Mouse (Mus musculus): ENCODE results near the gene Olfr657. TPM values are rescaled to one million over a fixed set of nuclear protein-coding genes. Genes with fewer than 3 reads are reported as not detected.

Olfr657 gene
- total RNA-seq (2014; fragmentation: Nextera tagmentation) (not detected in 2 replicates), total RNA-seq (2017) (0.06 TPM in 1 of 2 replicates, not detected in the other), polyA plus RNA-seq (2012) (not detected in 2 replicates)

- H3K36me3 ChIP-seq (replicated peaks), result no peaks in the 10 kb centered on the region
- TF ChIP-seq GATA1 (IDR thresholded peaks at IDR 0.05; ENCODE audit: borderline replicate concordance, low read length) (no peak), CTCF (IDR thresholded peaks at IDR 0.05; ENCODE audit: low read depth, low read length) (no peak), POLR2AphosphoS5 (IDR thresholded peaks at IDR 0.05; ENCODE audit: insufficient replicate concordance, low read depth, low read length) (no peak), TAL1 (conservative IDR thresholded peaks at IDR 0.05; ENCODE audit: low read depth, low read length) (no peak), GATA2 (IDR thresholded peaks at IDR 0.05; ENCODE audit: borderline replicate concordance, low read depth, low read length) (no peak)
- no peak within 1 kb of the TSS for H3K4me3 ChIP-seq (ENCODE audit: low read depth, low read length)
- no peaks in the 10 kb centered on the region for H3K4me1 ChIP-seq (ENCODE audit: insufficient read depth, low read depth, low read length)
- no peak for DNase-seq (ENCODE audit: low spot score)
- no peaks in the 10 kb centered on the region for H3K27me3 ChIP-seq (ENCODE audit: insufficient read depth, low read length)
- no peaks in the 10 kb centered on the region for H3K9me3 ChIP-seq (replicated peaks)
- ATAC-seq (ENCODE audit: extremely low read depth, insufficient number of reproducible peaks, low FRiP score, poor library complexity, severe bottlenecking), result no peak
These were observed at the start of gene Olfr657 for GRCm38 (mm10) chr7:104624494-104624893. Gene Olfr657 (plus strand): TSS chr7:104624794.

- ATAC-seq (ENCODE audit: extremely low read depth, insufficient number of reproducible peaks, low FRiP score, poor library complexity, severe bottlenecking) (no peak), DNase-seq (ENCODE audit: low spot score) (no peak)
- Histone ChIP-seq H3K9me3 (replicated peaks) (no peaks in the 10 kb centered on the region), H3K36me3 (replicated peaks) (no peaks in the 10 kb centered on the region), H3K4me1 (ENCODE audit: insufficient read depth, low read depth, low read length) (no peaks in the 10 kb centered on the region), H3K4me3 (ENCODE audit: low read depth, low read length) (no peak within 1 kb of the TSS), H3K27me3 (ENCODE audit: insufficient read depth, low read length) (no peaks in the 10 kb centered on the region)
- TF ChIP-seq GATA2 (IDR thresholded peaks at IDR 0.05; ENCODE audit: borderline replicate concordance, low read depth, low read length) (no peak), CTCF (IDR thresholded peaks at IDR 0.05; ENCODE audit: low read depth, low read length) (no peak), GATA1 (IDR thresholded peaks at IDR 0.05; ENCODE audit: borderline replicate concordance, low read length) (no peak), TAL1 (conservative IDR thresholded peaks at IDR 0.05; ENCODE audit: low read depth, low read length) (no peak), POLR2AphosphoS5 (IDR thresholded peaks at IDR 0.05; ENCODE audit: insufficient replicate concordance, low read depth, low read length) (no peak)
These were observed 47.6 kb upstream of the Olfr657 start, which contains the start of gene Olfr653 for GRCm38 (mm10) chr7:104577014-104577413. Gene Olfr653 (plus strand): TSS chr7:104577314.

- H3K36me3 ChIP-seq (replicated peaks), result no peaks in the 10 kb centered on the region
These were observed 43.7 kb upstream of the Olfr657 start for GRCm38 (mm10) chr7:104580846-104581245.

GRCm38 (mm10) chr7:104581429-104581828 lies 43.2 kb upstream of the Olfr657 start:
- TF ChIP-seq GATA1 (IDR thresholded peaks at IDR 0.05; ENCODE audit: borderline replicate concordance, low read length) (no peak), POLR2AphosphoS5 (IDR thresholded peaks at IDR 0.05; ENCODE audit: insufficient replicate concordance, low read depth, low read length) (no peak), GATA2 (IDR thresholded peaks at IDR 0.05; ENCODE audit: borderline replicate concordance, low read depth, low read length) (no peak), TAL1 (conservative IDR thresholded peaks at IDR 0.05; ENCODE audit: low read depth, low read length) (no peak), CTCF (IDR thresholded peaks at IDR 0.05; ENCODE audit: low read depth, low read length) (no peak)
- Histone ChIP-seq H3K9me3 (replicated peaks) (no peaks in the 10 kb centered on the region), H3K4me1 (ENCODE audit: insufficient read depth, low read depth, low read length) (no peaks in the 10 kb centered on the region), H3K27me3 (ENCODE audit: insufficient read depth, low read length) (no peaks in the 10 kb centered on the region), H3K4me3 (ENCODE audit: low read depth, low read length) (no peak overlapping the region), H3K36me3 (replicated peaks) (no peaks in the 10 kb centered on the region)
- no peak for ATAC-seq (ENCODE audit: extremely low read depth, insufficient number of reproducible peaks, low FRiP score, poor library complexity, severe bottlenecking)
- DNase-seq (ENCODE audit: low spot score), result no peak

More at GRCm38 (mm10) chr7:104580846-104581245, 43.7 kb upstream of the Olfr657 start:
- TF ChIP-seq GATA2 (IDR thresholded peaks at IDR 0.05; ENCODE audit: borderline replicate concordance, low read depth, low read length) (no peak), GATA1 (IDR thresholded peaks at IDR 0.05; ENCODE audit: borderline replicate concordance, low read length) (no peak), POLR2AphosphoS5 (IDR thresholded peaks at IDR 0.05; ENCODE audit: insufficient replicate concordance, low read depth, low read length) (no peak), CTCF (IDR thresholded peaks at IDR 0.05; ENCODE audit: low read depth, low read length) (no peak), TAL1 (conservative IDR thresholded peaks at IDR 0.05; ENCODE audit: low read depth, low read length) (no peak)
- Histone ChIP-seq H3K27me3 (ENCODE audit: insufficient read depth, low read length) (no peaks in the 10 kb centered on the region), H3K9me3 (replicated peaks) (no peaks in the 10 kb centered on the region), H3K4me1 (ENCODE audit: insufficient read depth, low read depth, low read length) (no peaks in the 10 kb centered on the region), H3K4me3 (ENCODE audit: low read depth, low read length) (no peak overlapping the region)
- ATAC-seq (ENCODE audit: extremely low read depth, insufficient number of reproducible peaks, low FRiP score, poor library complexity, severe bottlenecking), result no peak
- no peak for DNase-seq (ENCODE audit: low spot score)

GRCm38 (mm10) chr7:104586725-104587124 lies 37.9 kb upstream of the Olfr657 start, which contains the start of gene Olfr654:
Gene Olfr654 (plus strand): TSS chr7:104587025.
- H3K9me3 ChIP-seq (replicated peaks), result no peaks in the 10 kb centered on the region
- DNase-seq (ENCODE audit: low spot score), result no peak
- no peak for ATAC-seq (ENCODE audit: extremely low read depth, insufficient number of reproducible peaks, low FRiP score, poor library complexity, severe bottlenecking)
- peaks cover 3% of the 10 kb centered on the region; the same call in 1 of the 2 replicates for H3K27me3 ChIP-seq (ENCODE audit: insufficient read depth, low read length)
- no peak within 1 kb of the TSS for H3K4me3 ChIP-seq (ENCODE audit: low read depth, low read length)
- no peaks in the 10 kb centered on the region for H3K4me1 ChIP-seq (ENCODE audit: insufficient read depth, low read depth, low read length)
- TF ChIP-seq GATA1 (IDR thresholded peaks at IDR 0.05; ENCODE audit: borderline replicate concordance, low read length) (no peak), GATA2 (IDR thresholded peaks at IDR 0.05; ENCODE audit: borderline replicate concordance, low read depth, low read length) (no peak), TAL1 (conservative IDR thresholded peaks at IDR 0.05; ENCODE audit: low read depth, low read length) (no peak), POLR2AphosphoS5 (IDR thresholded peaks at IDR 0.05; ENCODE audit: insufficient replicate concordance, low read depth, low read length) (no peak), CTCF (IDR thresholded peaks at IDR 0.05; ENCODE audit: low read depth, low read length) (no peak)
- no peaks in the 10 kb centered on the region for H3K36me3 ChIP-seq (replicated peaks)

GRCm38 (mm10) chr7:104588274-104588673 lies 36.3 kb upstream of the Olfr657 start:
- ATAC-seq (ENCODE audit: extremely low read depth, insufficient number of reproducible peaks, low FRiP score, poor library complexity, severe bottlenecking), result no peak
- Histone ChIP-seq H3K4me3 (ENCODE audit: low read depth, low read length) (no peak overlapping the region), H3K36me3 (replicated peaks) (no peaks in the 10 kb centered on the region), H3K9me3 (replicated peaks) (no peaks in the 10 kb centered on the region), H3K4me1 (ENCODE audit: insufficient read depth, low read depth, low read length) (no peaks in the 10 kb centered on the region), H3K27me3 (ENCODE audit: insufficient read depth, low read length) (peaks cover 3% of the 10 kb centered on the region; the same call in 1 of the 2 replicates)
- no peak for DNase-seq (ENCODE audit: low spot score)
- TF ChIP-seq POLR2AphosphoS5 (IDR thresholded peaks at IDR 0.05; ENCODE audit: insufficient replicate concordance, low read depth, low read length) (no peak), TAL1 (conservative IDR thresholded peaks at IDR 0.05; ENCODE audit: low read depth, low read length) (no peak), CTCF (IDR thresholded peaks at IDR 0.05; ENCODE audit: low read depth, low read length) (no peak), GATA2 (IDR thresholded peaks at IDR 0.05; ENCODE audit: borderline replicate concordance, low read depth, low read length) (no peak), GATA1 (IDR thresholded peaks at IDR 0.05; ENCODE audit: borderline replicate concordance, low read length) (no peak)
